Mouse (Mus musculus) frontal cortex, postnatal 14 days (tissue): Measurements from ENCODE around the gene Tnik.

Experiments used
- DNase-seq, 2 experiments: peaks; one replicate each; pipeline ENCODE4 v3.0.0; 2022; ENCODE audit warnings: low spot score in 2 of 2

Gene Tnik

DNA sequence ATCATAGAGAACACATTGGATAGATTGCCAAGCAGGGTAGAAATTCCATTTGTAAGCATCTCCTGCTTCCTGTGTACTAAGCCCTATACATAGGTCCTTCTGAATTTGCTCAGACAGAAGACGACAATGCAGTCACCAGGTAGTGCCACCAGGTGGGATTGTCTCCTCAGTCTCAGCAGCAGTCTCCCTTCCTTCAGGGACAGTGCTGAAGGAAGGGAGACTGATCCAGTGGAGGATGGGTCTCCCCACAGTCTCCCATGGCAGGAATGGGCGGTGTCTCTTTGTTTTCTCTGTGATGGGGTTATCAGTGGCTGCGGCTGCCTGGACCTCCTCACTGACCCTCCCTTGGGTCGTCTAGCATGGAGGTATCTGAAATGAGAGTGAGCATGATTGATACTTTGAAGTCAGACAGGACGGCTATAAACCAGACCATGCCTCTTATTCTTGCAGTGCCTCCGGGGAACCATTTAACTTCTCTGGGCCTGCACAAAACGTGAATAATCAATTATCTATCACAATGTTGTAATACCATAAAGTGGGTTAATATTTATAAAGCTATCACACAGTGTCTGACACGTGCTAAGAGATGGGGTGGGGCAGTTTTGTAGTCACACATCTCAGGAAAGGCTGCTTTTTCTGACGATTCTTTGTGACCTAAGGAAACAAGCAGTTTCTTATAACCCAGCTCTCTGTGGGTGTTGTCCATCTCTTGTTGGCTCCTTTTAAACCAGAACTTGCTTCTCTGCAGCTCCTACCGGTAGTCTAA lies 285.1 kb downstream of the Tnik start:
- DNase-seq: no peak

DNA sequence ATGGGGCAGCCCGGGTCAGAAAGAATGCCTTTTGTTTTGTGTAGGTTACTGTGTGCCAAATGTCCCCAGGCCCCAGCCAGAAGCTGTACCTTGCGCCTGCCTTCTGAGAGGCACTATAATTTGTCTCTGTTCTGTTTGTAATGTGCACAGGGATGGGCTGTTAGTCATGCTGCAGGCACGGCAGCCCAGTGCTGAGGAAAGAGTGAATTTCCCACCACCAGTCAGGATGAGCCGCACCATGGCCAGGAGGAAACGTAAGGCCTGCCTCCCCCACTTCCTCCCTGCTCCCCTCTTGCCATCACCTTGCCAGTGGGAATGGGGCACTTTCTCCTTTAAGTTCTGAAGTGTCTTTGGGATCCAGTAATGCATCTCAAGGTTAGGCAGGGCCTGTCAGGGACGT lies 286.4 kb downstream of the Tnik start:
- DNase-seq: no peak

DNA sequence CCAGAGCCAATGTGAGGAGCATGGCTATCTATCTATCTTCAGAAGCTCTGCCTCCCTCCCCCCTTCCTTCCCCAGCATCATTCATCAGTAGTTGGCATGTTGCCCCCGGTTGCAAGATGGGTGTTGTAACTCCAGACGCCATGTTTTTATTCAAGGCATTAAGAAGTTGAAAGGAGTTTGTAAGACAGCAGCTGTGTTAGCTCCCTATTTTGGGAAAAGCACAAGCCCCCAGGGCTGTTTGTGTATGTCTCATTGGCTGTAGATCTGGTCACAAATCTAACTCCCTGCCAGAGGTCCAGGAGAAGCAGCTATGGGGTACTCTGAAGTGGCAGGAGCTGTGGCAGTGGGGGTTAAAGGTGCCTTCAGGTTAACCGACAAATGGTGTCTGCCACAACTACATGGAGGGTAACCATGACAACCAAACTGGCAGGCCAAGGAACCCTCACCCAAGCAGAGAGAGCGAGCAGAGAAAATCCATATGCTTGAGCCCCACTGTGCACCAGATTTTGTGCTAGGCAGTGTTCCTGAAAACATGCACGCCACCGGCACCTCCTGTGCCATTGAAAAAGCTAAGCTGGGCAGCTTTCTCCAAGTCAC lies 287.6 kb downstream of the Tnik start:
- no peak for DNase-seq

DNA sequence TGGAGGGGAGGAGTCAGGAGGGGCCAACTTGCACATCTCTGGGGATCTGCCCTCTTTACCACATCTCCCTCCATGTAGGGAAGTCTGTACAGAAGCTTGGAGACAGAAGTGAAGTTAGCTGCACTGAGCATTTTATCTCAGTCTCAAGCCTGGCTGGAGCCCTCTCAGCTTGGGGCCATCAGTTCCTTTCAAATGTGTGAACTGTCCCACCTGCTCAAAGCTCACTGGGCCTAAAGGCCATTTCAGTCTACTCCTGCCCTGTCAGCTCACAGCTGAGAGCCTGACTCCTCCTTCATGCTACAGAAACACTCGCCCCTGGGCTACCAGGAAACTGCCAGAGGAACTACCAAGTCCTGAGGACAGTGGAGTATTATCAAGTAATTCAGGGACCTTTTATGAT lies 288.7 kb downstream of the Tnik start:
- no peak for DNase-seq

DNA sequence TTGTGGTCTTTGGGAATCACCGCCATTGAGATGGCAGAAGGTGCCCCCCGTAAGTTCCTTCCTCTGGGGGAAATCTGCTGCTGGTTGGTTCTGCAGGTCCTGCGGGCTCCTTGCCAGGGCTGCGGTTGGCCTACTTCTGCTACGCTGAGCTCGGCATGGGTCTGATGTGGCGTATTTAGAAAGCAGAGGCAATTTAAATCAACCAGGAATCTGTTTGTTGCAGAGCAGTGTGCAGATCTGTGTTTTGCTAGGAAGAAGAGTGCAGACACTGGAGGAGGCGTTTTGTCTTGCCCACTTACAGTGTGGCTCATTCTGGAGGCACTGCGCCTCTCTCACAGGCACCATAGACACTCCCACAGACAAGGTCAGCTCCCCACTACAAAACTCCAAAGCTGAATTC lies 291.9 kb downstream of the Tnik start:
- DNase-seq: no peak

DNA sequence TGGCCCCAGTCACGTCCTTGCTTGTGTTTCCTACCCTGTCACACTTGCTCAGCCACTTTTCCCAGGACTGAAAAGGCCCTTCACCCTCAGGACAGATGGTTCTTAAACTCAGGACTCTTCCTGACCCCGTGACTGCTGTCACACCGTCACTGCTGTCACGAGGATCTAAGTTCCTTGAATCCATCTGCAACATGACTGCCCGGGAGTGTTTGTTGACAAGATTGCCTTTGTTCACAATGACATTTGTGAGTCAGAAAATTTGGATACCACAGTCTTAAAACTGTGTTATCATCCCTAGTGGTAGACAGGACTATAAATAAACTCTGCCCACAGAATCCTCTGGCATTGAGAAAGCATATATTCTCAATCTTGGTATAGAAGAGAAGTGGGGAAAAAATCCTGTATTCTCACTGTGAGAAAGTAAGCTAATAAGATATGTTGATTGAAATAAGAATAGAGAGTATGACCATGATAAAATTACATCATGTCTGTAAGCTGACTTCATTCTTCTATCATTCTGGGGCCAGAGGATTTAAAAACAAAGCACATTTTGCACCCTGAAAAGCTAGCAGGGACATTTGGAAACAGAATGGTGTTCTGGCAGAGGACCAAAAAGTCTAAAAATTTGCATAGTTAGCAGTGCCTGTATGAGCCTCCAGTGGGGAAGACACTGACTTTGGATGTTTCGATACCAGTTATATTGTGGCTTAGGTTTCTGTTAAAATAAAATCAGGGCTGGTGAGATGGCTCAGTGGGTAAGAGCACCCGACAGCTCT lies 293.0 kb downstream of the Tnik start:
- DNase-seq: no peak

DNA sequence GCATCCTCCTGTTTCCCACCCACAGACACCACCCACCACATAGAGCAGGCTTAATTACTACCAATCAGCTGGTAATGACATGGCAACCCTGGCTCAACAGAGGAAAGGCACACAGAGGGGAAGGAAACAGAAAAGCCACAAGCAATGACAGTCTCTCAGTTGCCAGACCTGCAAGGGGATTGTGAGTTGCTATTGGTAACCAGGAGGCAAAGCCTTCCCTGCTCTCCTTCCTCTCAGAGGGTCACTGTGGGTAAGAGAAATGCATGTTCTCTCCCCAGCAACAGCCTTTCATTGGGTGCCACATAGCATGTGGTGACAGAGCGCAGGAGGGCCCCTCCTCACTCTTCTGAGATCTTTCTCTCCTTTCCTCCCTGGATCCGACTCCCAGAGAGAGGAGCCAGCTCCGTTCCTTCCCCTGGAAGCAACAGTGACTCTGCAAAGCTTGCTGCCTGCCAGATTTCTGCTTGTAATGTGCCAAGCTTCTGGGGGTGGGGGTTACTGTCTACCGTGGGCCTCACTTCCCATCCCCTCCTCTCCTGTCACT lies 295.4 kb downstream of the Tnik start:
- peak; percentile 63 to 79 for DNase-seq

DNA sequence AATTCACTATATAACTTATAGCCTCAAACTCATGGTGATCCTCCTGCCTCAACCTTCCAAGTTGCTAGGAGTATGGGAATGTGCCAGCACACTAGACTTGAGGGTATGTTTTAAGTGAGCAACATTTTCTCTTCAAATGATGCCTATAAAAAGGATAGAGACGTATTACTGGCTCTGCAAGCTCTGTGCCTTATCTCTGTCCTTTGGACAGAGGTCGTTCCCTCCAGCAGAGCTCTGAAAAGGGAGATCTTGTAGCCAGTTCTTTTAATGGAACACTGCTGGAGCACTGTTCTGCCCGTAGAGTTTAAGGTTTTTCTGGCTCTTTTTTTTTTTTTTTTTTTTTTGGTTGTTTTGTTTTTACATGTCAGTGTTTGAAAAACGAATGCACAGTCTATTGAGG lies 298.4 kb downstream of the Tnik start:
- DNase-seq: no peak

DNA sequence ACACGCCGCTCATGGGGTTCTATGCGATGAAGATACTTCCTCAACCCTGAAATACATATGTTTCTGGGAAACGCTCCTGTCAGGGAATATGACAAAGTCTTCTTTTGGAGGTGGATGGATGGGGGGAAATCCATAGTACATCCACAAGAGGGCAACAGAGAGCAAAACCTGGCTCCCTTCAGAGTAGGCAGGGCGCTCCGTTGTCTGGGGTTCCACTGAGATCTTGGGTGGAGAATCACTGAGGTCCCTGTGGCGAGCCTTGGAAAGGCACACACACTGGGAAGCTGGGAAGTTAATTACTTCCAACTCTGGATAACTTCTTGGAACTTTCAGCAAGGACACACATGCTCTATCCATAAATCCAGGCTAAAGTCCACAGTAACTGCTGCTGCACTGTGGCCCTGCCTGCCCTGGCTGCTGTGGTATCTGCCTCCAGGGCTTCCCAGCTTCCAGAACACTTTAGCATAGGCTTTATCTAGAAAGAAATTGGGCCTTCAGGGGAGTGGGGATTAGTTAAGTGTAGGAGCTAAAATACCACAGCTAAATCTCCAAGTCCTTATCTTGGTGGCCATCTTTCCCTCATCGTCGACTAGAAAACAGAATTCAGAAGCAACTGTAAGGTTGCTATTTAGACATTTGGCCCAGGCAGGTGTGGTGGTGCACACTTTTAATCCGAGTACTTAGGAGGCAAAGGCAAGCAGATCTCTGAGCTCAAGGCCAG lies 299.8 kb downstream of the Tnik start:
- no peak for DNase-seq

DNA sequence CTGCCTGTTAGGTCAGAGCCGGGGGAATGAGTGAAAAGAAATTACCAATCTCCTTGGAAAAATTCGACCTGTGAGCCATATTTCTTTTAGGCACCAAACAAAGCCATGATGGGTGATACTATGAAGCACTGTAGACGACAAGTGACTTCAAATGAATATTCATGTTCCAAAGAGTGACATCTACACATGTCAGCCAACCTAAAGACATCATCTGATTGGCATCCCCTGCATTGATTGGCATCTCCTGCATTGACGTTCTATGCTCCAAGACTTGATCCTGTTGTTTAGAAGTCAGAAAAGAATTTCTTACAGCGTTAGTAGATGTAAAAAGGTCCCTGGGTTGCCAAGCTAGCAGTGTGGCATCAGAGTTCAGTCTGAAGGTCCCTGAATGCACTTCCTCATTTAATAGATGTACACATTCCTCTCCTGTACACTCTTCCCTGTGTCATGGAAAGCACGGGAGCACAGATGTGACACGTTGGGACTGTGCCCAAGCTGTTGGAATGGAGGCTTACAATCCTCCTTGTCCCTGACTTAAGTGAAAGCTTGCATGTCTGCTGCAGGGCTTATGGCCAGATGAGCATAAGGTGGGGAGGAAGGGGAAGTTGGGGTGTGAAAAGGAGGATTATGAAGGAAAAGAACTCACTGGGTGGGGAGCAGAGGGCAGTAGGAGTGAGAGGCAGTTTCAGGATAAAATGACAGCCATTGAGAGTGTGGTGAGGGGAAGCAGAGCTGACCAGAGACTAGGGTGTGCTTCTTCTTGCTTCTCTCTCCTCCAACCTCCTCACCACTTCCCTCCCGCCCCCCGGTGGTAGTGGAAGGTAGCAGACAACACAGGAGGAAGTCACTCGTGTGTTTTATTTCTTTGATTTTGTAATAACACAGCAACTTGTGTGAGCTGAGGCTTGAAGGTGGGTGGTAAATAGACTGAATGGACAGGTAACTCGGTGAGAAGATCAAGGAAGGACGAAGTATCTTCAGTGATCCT lies 301.6 kb downstream of the Tnik start:
- DNase-seq: no peak

DNA sequence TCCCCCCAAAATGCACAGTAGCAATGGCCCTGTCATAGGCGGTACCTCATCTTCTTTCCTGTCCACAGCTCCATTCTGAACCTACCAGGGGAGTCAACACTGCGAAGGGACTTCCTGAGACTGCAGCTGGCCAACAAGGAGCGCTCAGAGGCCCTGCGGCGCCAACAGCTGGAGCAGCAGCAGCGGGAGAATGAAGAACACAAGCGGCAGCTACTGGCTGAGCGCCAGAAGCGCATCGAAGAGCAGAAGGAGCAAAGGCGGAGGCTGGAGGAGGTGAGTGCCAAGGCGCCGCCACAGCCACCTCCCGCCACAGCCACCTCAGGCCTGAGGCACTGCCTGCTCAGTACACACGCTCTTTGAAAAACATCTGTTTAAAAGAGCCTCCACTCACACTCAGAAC lies 314.3 kb downstream of the Tnik start:
- DNase-seq: peak in 1 of 2 experiments; percentile 42

DNA sequence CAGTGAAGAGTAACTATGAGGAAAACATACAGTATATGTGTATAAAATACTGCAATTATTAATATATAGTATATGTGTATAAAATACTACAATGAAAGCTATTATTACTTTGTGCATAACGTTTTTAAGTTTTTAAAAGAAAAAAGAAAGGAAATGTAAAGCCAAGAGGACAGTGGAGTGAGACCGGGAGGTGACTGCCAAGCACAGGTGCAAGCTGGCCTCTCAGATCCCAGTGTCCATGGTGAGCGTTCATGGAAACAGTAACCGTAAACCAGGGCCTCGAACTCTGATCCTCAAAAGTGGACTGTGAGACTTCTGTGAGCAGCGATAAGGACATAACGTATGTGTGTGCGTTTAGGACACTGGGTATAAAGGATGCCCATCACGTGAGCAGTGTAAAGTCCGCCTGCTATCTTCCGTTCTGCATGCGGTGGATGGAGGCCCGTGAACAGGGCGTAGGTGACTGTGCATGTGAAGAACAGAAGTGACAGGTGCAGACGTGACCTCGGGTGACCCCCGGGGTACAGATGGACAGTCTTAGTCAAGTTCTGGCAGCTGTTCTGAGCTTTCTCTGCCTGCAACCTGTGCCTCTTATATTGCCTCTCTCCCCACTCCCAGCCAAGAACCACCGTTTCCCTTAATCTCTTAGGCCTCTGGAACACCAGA lies 316.1 kb downstream of the Tnik start:
- no peak for DNase-seq

DNA sequence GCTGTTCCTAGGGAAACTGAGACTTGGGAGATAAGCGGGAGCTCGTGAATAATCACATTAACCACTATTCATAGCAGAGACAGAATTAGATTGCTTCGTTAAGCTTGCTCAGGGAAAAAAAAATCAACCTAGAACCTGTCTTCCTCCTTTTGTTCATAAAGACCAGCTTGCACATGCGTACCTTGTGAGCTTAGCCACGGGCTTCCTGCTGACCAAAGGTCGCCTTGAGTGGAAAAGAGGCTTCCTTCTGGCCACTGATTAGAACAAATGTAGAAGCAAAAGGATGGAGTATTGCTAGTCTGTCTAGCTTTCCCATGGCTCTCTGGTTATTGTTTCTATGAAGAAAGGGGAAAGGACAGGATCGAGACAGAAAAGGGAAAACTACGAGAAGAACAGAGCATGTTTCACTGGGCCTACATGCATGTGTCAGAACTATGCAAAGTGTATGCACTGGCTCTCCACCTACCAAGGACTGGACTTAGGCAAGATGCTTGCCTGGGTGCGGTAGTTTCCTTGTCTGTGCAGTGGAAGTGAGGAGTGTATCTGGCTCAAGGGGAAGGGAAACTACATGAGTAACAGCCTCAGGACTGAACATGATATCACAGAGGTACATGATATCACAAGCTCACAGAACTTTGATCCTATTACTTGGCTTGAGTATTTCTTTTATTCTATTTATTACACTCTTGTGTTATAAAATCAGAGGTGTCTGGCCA lies 322.9 kb downstream of the Tnik start:
- DNase-seq: no peak

DNA sequence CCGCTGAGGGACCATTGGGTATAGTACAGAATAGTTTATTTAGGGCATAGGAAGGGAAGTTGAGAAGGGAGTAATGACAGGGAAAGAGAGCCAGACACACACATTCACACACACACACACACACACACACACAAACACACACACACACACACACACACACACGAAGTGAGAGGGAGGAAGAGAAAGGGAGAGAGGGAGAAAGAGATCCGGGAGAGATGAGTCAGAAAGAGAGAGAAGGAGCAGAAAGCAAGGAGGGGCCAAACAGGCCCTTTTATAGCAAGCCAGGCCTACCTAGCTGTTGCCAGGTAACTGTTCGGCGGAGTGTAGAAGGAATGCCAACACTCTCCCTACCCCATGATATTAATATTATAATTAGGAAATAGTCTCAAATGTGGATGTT lies 324.8 kb downstream of the Tnik start:
- DNase-seq: no peak

DNA sequence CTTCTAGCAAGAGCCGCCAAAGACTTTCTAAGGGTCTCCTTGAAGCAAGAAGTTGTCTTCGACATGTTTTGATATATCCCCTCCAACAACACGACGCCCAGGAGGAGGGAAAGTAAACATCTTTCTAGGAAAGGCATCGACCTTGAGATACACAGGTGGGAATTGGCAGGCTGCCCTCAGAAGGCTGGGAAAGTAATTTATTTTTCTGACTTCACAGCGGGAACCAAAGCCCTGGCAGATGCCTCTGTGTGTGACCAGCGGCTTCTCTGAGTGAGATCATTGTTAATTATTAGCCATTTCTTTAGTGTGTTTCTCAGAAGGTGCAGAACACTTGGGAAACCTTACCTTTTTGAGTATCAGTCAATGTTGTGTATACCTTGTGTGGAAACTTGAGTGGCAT lies 328.3 kb downstream of the Tnik start:
- DNase-seq: no peak

DNA sequence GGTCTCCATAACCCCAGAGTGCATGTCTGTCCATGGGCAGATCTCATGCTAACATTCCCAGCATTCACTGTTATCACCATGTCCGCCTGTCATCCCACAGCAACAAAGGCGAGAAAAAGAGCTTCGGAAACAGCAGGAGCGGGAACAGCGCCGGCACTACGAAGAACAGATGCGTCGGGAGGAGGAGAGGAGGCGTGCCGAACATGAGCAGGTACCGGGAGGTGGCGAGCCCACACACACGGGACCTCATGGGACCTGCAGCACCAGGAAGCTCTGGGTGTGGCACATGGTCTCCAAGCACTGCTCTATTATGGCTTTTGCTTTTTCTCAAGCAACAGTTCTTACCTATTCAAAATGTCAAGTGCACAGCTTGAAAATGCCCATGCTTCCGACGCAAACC lies 330.9 kb downstream of the Tnik start:
- no peak for DNase-seq

DNA sequence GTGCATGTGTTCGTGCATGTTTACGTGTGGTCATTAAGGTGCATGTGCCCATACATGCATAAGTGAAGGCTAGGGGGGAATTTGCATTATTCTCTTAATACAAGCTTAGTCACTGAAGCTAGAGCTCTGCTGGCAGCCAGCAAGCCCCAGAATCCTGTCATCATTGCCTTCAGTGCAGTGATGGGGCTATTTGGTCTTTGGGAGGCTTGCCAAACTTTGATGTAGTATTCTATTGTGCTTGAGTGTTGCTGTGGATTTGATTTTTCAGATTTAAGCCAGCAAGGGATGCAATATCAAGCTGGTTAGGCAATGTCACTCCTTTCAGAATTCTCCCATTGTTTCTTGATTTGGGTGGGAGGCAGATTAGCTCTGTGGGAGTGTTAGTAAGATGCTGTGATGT lies 336.5 kb downstream of the Tnik start:
- no peak for DNase-seq

DNA sequence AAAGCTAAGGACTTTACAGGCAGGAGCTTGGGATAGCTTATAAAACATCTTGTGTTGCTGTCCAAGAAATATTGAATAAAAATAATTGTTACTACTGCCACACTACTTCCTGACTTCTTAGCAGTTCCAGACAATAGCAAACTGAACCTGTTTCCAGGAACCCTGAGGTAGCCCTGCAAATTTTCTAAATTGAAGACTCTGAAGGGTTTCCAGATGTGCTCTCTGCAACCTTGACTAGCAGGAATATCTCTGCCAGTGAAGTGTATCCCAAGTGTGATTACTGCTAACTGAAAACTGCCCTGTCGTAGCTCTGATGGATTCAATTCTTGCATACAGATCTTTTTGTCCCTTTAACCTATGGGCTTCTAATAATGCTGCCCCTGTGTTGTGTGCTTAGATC lies 343.7 kb downstream of the Tnik start:
- no peak for DNase-seq

DNA sequence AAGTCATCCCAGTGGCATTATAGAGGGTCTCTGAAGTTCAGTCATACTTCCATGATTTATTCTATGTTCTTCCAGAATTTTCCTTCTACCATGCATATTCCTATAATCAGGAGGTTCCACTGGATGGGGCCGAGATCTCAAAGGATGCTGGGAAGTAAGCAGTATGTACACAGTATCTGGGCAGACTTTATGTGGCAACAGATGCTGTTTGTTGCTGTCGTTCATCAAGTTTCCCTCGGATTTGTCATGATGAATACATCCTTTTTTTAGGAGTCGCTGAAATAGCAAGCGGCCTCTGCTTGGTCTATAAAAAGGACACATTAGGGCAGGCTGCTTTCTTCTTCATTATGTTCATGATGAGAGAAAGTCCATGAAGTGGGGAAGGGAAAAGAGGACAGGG lies 349.3 kb downstream of the Tnik start:
- DNase-seq: peak in 1 of 2 experiments; percentile 35

DNA sequence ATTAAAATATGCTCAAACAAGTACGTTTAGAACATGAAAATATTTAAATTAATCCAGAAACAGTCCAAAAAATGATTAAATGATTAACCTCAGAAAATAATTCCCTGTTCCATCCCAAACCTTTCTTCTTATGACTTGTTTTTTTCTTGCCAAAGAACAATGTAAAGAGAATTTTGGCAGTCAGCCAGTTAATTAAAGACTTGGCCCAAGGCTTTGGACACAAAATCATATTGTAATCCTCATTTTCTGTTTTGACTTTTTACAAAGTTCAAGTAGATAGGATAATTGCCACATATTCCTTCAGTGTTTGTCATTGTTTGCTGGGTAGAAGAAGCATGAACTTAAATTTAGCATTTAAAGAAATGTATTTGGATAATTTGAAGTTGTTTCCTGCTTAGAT lies 353.4 kb downstream of the Tnik start:
- no peak for DNase-seq
